ENCODE assay signal across 9 mouse cellular contexts in genomic region chr11:94544422-94544821, GRCm38 (mm10). TPM values are rescaled to one million over a fixed set of nuclear protein-coding genes. Genes with fewer than 3 reads are reported as not detected.
DNase-seq lines count a peak whose midpoint lies in the region; ATAC-seq and TF ChIP-seq lines count a peak whose summit lies in the region.
"Had no signal": no experiment of that assay in that cellular context is flagged by ENCODE, and none has a peak within 500 bp of the region (broad histone marks: within the 10 kb centered on the region; RNA-seq: fewer than 3 reads in every experiment).

No protein-coding gene starts in this region.

- H3K4me2 ChIP-seq in forebrain, embryonic 11.5 days (ENCODE audit: low read depth, low read length, severe bottlenecking): no peak overlapping the region
- peak overlapping the region; percentile 39 for H3K4me2 ChIP-seq in hindbrain, embryonic 16.5 days (ENCODE audit: low read length)
- H3K4me2 ChIP-seq in stomach, embryonic 16.5 days (ENCODE audit: low read depth, low read length): peak overlapping the region; percentile 6; the same call in 1 of the 2 replicates
- H3K4me2 ChIP-seq in lung, postnatal 0 days (replicated peaks; ENCODE audit: low read depth, low read length): no peak overlapping the region

- H3K27me3 ChIP-seq in forebrain, embryonic 10.5 days (ENCODE audit: poor library complexity, severe bottlenecking): no peaks in the 10 kb centered on the region; the same call in 1 of the 2 replicates
- no peaks in the 10 kb centered on the region for H3K27me3 ChIP-seq in forebrain, embryonic 11.5 days (ENCODE audit: control insufficient read depth, insufficient read depth, low read length)
- no peaks in the 10 kb centered on the region for H3K27me3 ChIP-seq in hindbrain, embryonic 16.5 days (replicated peaks; ENCODE audit: control insufficient read depth, insufficient read depth, low read length)
- H3K27me3 ChIP-seq in stomach, embryonic 16.5 days (ENCODE audit: control insufficient read depth, insufficient read depth, low read length): no peaks in the 10 kb centered on the region
- H3K27me3 ChIP-seq in lung, postnatal 0 days (replicated peaks; ENCODE audit: insufficient read depth, low read length): no peaks in the 10 kb centered on the region

- H3K4me1 ChIP-seq in forebrain, embryonic 10.5 days: peaks cover 27% of the 10 kb centered on the region
- H3K4me1 ChIP-seq in forebrain, embryonic 11.5 days (replicated peaks; ENCODE audit: control insufficient read depth, insufficient read depth, low read length): peaks cover 4% of the 10 kb centered on the region; the same call in 1 of the 2 replicates
- peaks cover 7% of the 10 kb centered on the region for H3K4me1 ChIP-seq in hindbrain, embryonic 16.5 days (ENCODE audit: control insufficient read depth, insufficient read depth, low read depth, low read length)
- peaks cover 6% of the 10 kb centered on the region; the same call in 1 of the 2 replicates for H3K4me1 ChIP-seq in stomach, embryonic 16.5 days (ENCODE audit: control insufficient read depth, insufficient read depth, low read length)
- H3K4me1 ChIP-seq in lung, postnatal 0 days (ENCODE audit: insufficient read depth, low read depth, low read length): peaks cover 3% of the 10 kb centered on the region

- H3K36me3 ChIP-seq in forebrain, embryonic 10.5 days (replicated peaks): peaks cover 14% of the 10 kb centered on the region
- H3K36me3 ChIP-seq in forebrain, embryonic 11.5 days (ENCODE audit: control insufficient read depth, insufficient read depth, low read length): no peaks in the 10 kb centered on the region
- no peaks in the 10 kb centered on the region for H3K36me3 ChIP-seq in hindbrain, embryonic 16.5 days (ENCODE audit: control insufficient read depth, insufficient read depth, low read length)
- H3K36me3 ChIP-seq in stomach, embryonic 16.5 days (ENCODE audit: control insufficient read depth, insufficient read depth, low read length): no peaks in the 10 kb centered on the region
- H3K36me3 ChIP-seq in lung, postnatal 0 days (ENCODE audit: insufficient read depth, low read length): no peaks in the 10 kb centered on the region

- H3K9ac ChIP-seq in forebrain, embryonic 11.5 days (ENCODE audit: low read length): no peak overlapping the region
- H3K9ac ChIP-seq in hindbrain, embryonic 16.5 days (ENCODE audit: low read depth, low read length): no peak overlapping the region; the same call in 1 of the 2 replicates
- peak overlapping the region; percentile 14; the same call in 1 of the 2 replicates for H3K9ac ChIP-seq in stomach, embryonic 16.5 days (ENCODE audit: low read length)
- H3K9ac ChIP-seq in lung, postnatal 0 days (replicated peaks; ENCODE audit: low read depth): no peak overlapping the region

- no peak for TF ChIP-seq EP300 in lung, postnatal 0 days (IDR thresholded peaks at IDR 0.05)

- DNase-seq in forebrain, embryonic 10.5 days (ENCODE audit: extremely low spot score, low spot score): no peak
- DNase-seq in forebrain, embryonic 11.5 days (ENCODE audit: low spot score): no peak
- peak; percentile 36 for DNase-seq in right cerebral cortex, adult 18-20 months
- DNase-seq in right cerebral cortex, postnatal 4 days: no peak
- DNase-seq in lung, postnatal 0 days (ENCODE audit: low spot score): no peak

- ATAC-seq in forebrain, embryonic 11.5 days (replicated peaks; ENCODE audit: low FRiP score): no peak
- ATAC-seq in hindbrain, embryonic 16.5 days: no peak
- ATAC-seq in stomach, embryonic 16.5 days (ENCODE audit: insufficient read depth, low FRiP score): no peak
- no peak for ATAC-seq in megakaryocyte progenitor cell, adult 5-6 weeks (replicated peaks; ENCODE audit: poor library complexity)
- no peak for ATAC-seq in lung, postnatal 0 days

- H3K4me3 ChIP-seq in forebrain, embryonic 10.5 days: peak overlapping the region; percentile 23; the same call in 1 of the 2 replicates
- H3K4me3 ChIP-seq in forebrain, embryonic 11.5 days (ENCODE audit: low read depth, low read length): no peak overlapping the region
- H3K4me3 ChIP-seq in hindbrain, embryonic 16.5 days (ENCODE audit: low read length): no peak overlapping the region
- no peak overlapping the region for H3K4me3 ChIP-seq in stomach, embryonic 16.5 days (replicated peaks; ENCODE audit: low read length)
- no peak overlapping the region for H3K4me3 ChIP-seq in lung, postnatal 0 days (ENCODE audit: low read depth, low read length)

- no peak for TF ChIP-seq CTCF in lung, postnatal 0 days (IDR thresholded peaks at IDR 0.05)

- no peak overlapping the region for H3K27ac ChIP-seq in forebrain, embryonic 10.5 days
- no peak overlapping the region for H3K27ac ChIP-seq in forebrain, embryonic 11.5 days (ENCODE audit: low read depth, low read length)
- H3K27ac ChIP-seq in hindbrain, embryonic 16.5 days (ENCODE audit: low read depth, low read length): no peak overlapping the region
- H3K27ac ChIP-seq in stomach, embryonic 16.5 days (ENCODE audit: low read length): no peak overlapping the region
- H3K27ac ChIP-seq in lung, postnatal 0 days (ENCODE audit: low read length): no peak overlapping the region

- 53% methylated on average over 18 of the region's 18 CpGs for WGBS in forebrain, embryonic 10.5 days
- WGBS in forebrain, embryonic 11.5 days: 60% methylated on average over 18 of the region's 18 CpGs
- 50% methylated on average over 18 of the region's 18 CpGs for WGBS in hindbrain, embryonic 16.5 days
- 62% methylated on average over 18 of the region's 18 CpGs for WGBS in stomach, embryonic 16.5 days
- WGBS in lung, postnatal 0 days: 50% methylated on average over 18 of the region's 18 CpGs

- H3K9me3 ChIP-seq in forebrain, embryonic 10.5 days: no peaks in the 10 kb centered on the region
- H3K9me3 ChIP-seq in forebrain, embryonic 11.5 days (ENCODE audit: control insufficient read depth, low read length): no peaks in the 10 kb centered on the region
- H3K9me3 ChIP-seq in hindbrain, embryonic 16.5 days (ENCODE audit: control insufficient read depth, low read length): no peaks in the 10 kb centered on the region
- no peaks in the 10 kb centered on the region for H3K9me3 ChIP-seq in stomach, embryonic 16.5 days (replicated peaks; ENCODE audit: control insufficient read depth, low read length)
- no peaks in the 10 kb centered on the region for H3K9me3 ChIP-seq in lung, postnatal 0 days (ENCODE audit: low read length)

RNA-seq across cellular contexts. Expression of gene Rsad1, which starts 4.6 kb away (rescaled TPM):
- polyA plus RNA-seq in forebrain, embryonic 10.5 days (2016; fragmentation: Nextera tagmentation; extraction: Ambion mirVana): 3.7 and 5.6 TPM in 2 replicates
- 2.9 and 3.7 TPM in 2 replicates for polyA plus RNA-seq in forebrain, embryonic 11.5 days (2014; fragmentation: Nextera tagmentation; extraction: Ambion mirVana)
- 10.0 and 11.7 TPM in 2 replicates for polyA plus RNA-seq in hindbrain, embryonic 16.5 days (2015; fragmentation: Nextera tagmentation; extraction: Ambion mirVana)
- 3.1 and 3.3 TPM in 2 replicates for polyA plus RNA-seq in stomach, embryonic 16.5 days (2015; fragmentation: Nextera tagmentation; extraction: Ambion mirVana)
- total RNA-seq in megakaryocyte progenitor cell, adult 5-6 weeks (2015): 4.4 and 5.0 TPM in 2 replicates
- 5.0 and 6.2 TPM in 2 replicates for total RNA-seq in megakaryocyte progenitor cell, adult 5-6 weeks (2017)
- 1.6 and 2.3 TPM in 2 replicates for polyA plus RNA-seq in lung, postnatal 0 days (2015; fragmentation: Nextera tagmentation; extraction: Ambion mirVana)

RNA-seq across cellular contexts. Expression of gene Chad, which starts 20.4 kb away (rescaled TPM):
- polyA plus RNA-seq in forebrain, embryonic 10.5 days (2016; fragmentation: Nextera tagmentation; extraction: Ambion mirVana): 0.09 and 0.21 TPM in 2 replicates
- polyA plus RNA-seq in forebrain, embryonic 11.5 days (2014; fragmentation: Nextera tagmentation; extraction: Ambion mirVana): not detected in 2 replicates
- polyA plus RNA-seq in hindbrain, embryonic 16.5 days (2015; fragmentation: Nextera tagmentation; extraction: Ambion mirVana): 0.39 and 0.72 TPM in 2 replicates
- polyA plus RNA-seq in stomach, embryonic 16.5 days (2015; fragmentation: Nextera tagmentation; extraction: Ambion mirVana): 16.1 and 22.6 TPM in 2 replicates
- not detected in 2 replicates for total RNA-seq in megakaryocyte progenitor cell, adult 5-6 weeks (2015)
- not detected in 2 replicates for total RNA-seq in megakaryocyte progenitor cell, adult 5-6 weeks (2017)
- polyA plus RNA-seq in lung, postnatal 0 days (2015; fragmentation: Nextera tagmentation; extraction: Ambion mirVana): 23.9 and 29.0 TPM in 2 replicates

RNA-seq across cellular contexts. Expression of gene Mycbpap, which starts 22.9 kb away (rescaled TPM):
- 3.4 and 4.5 TPM in 2 replicates for polyA plus RNA-seq in forebrain, embryonic 10.5 days (2016; fragmentation: Nextera tagmentation; extraction: Ambion mirVana)
- polyA plus RNA-seq in forebrain, embryonic 11.5 days (2014; fragmentation: Nextera tagmentation; extraction: Ambion mirVana): 1.9 and 4.8 TPM in 2 replicates
- 3.7 and 5.5 TPM in 2 replicates for polyA plus RNA-seq in hindbrain, embryonic 16.5 days (2015; fragmentation: Nextera tagmentation; extraction: Ambion mirVana)
- polyA plus RNA-seq in stomach, embryonic 16.5 days (2015; fragmentation: Nextera tagmentation; extraction: Ambion mirVana): 2.8 and 4.3 TPM in 2 replicates
- total RNA-seq in megakaryocyte progenitor cell, adult 5-6 weeks (2015): not detected in 2 replicates
- 0.20 and 2.5 TPM in 2 replicates for total RNA-seq in megakaryocyte progenitor cell, adult 5-6 weeks (2017)
- polyA plus RNA-seq in lung, postnatal 0 days (2015; fragmentation: Nextera tagmentation; extraction: Ambion mirVana): 3.1 and 4.7 TPM in 2 replicates
- polyA plus RNA-seq: C2C12 had no signal

RNA-seq across cellular contexts. Expression of gene Epn3, which starts 44.6 kb away (rescaled TPM):
- polyA plus RNA-seq in forebrain, embryonic 10.5 days (2016; fragmentation: Nextera tagmentation; extraction: Ambion mirVana): 1.6 and 2.0 TPM in 2 replicates
- 0.48 and 0.64 TPM in 2 replicates for polyA plus RNA-seq in forebrain, embryonic 11.5 days (2014; fragmentation: Nextera tagmentation; extraction: Ambion mirVana)
- 2.8 and 3.0 TPM in 2 replicates for polyA plus RNA-seq in hindbrain, embryonic 16.5 days (2015; fragmentation: Nextera tagmentation; extraction: Ambion mirVana)
- polyA plus RNA-seq in stomach, embryonic 16.5 days (2015; fragmentation: Nextera tagmentation; extraction: Ambion mirVana): 17.0 and 21.1 TPM in 2 replicates
- total RNA-seq in megakaryocyte progenitor cell, adult 5-6 weeks (2015): not detected in 2 replicates
- 0.03 TPM in 1 of 2 replicates, not detected in the other for total RNA-seq in megakaryocyte progenitor cell, adult 5-6 weeks (2017)
- 33.2 and 34.5 TPM in 2 replicates for polyA plus RNA-seq in lung, postnatal 0 days (2015; fragmentation: Nextera tagmentation; extraction: Ambion mirVana)

RNA-seq across cellular contexts. Expression of gene Acsf2, which starts 57.2 kb away (rescaled TPM):
- polyA plus RNA-seq in forebrain, embryonic 10.5 days (2016; fragmentation: Nextera tagmentation; extraction: Ambion mirVana): 3.7 TPM in 2 replicates
- 6.3 and 6.9 TPM in 2 replicates for polyA plus RNA-seq in forebrain, embryonic 11.5 days (2014; fragmentation: Nextera tagmentation; extraction: Ambion mirVana)
- 1.8 and 2.3 TPM in 2 replicates for polyA plus RNA-seq in hindbrain, embryonic 16.5 days (2015; fragmentation: Nextera tagmentation; extraction: Ambion mirVana)
- polyA plus RNA-seq in stomach, embryonic 16.5 days (2015; fragmentation: Nextera tagmentation; extraction: Ambion mirVana): 4.3 and 5.7 TPM in 2 replicates
- total RNA-seq in megakaryocyte progenitor cell, adult 5-6 weeks (2015): 18.1 and 18.6 TPM in 2 replicates
- total RNA-seq in megakaryocyte progenitor cell, adult 5-6 weeks (2017): 2.5 and 2.7 TPM in 2 replicates
- 3.2 and 3.4 TPM in 2 replicates for polyA plus RNA-seq in lung, postnatal 0 days (2015; fragmentation: Nextera tagmentation; extraction: Ambion mirVana)

Comparison
In these comparisons a context has a peak if more than half of its experiments do, and no peak if none do; other contexts are left out.
1. H3K4me2 ChIP-seq: peak in hindbrain, embryonic 16.5 days (single experiment) and stomach, embryonic 16.5 days (single experiment); none in forebrain, embryonic 11.5 days (single experiment) and lung, postnatal 0 days (single experiment).